Mouse (Mus musculus): ENCODE data around the gene Arrdc2.

Arrdc2 gene

DNA sequence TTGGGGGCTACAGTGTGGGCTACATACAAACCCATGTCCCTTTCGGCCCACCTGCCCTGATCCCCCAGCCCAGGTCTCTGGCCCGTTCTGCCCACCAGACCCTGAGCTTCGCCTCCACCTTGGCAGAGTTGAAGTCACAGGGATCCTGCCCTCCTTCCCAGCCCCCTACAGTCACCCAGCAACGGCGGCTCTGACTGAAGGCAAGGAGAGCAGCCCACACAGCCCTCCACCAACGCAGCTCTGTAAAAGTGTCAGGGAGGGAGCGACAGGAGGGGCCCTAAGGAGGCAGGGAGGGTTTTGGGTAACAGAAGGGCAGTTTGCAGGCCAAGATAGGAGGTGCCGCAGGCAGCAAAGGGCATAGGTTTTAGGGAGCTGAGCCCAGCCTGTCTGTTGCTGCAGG lies 48.7 kb downstream of the Arrdc2 start:
- in situ Hi-C loops (cut with MboI, MseI) = loop anchor here (10.0 kb wide), 2 partner anchors 674 to 1544 kb away; partner anchors contain the start of genes Abhd8 (in 1 of the 2), Dda1 (in 1 of the 2) and Mrpl34 (in 1 of the 2)

GRCm38 (mm10) chr8:70789046-70789445 lies 50.5 kb downstream of the Arrdc2 start:
- in situ Hi-C loops (cut with MboI, MseI) = no loop called here

DNA sequence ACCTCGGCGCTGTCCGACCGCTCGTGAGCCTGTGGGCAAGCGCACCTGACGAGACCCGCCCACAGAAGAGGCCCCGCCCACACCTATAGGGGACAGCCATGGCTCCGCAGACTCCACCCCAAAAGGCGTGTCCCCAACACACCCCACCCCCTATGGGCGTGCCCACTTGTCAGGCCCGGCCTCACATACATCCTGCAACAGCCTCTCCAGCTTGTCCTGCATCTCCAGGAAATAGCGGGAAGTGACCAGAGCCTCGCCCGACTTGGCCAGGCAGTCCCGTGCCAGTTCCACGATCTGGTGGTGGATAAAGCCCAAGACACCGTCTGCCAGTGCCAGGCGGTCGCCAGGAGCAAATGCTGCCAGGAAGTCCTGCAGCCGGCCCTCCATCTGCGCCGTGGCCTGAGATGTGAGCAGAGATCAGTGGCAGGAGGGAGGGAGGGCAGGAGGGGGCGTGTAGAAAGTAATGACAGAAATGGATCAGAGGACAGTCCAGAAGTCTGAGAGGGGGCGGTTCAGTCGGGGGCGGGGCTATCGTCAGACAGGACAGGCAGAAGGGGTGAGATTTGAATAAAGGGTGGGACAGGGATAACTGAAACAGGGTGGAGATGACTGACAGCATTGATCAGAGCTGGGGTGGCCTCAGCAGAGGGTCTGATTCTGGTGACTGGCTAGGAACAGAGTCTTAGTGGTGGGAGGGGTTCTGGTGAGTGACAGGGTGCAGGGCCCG lies 51.4 kb downstream of the Arrdc2 start:
- in situ Hi-C loops (cut with MboI, MseI) = no loop called here

DNA sequence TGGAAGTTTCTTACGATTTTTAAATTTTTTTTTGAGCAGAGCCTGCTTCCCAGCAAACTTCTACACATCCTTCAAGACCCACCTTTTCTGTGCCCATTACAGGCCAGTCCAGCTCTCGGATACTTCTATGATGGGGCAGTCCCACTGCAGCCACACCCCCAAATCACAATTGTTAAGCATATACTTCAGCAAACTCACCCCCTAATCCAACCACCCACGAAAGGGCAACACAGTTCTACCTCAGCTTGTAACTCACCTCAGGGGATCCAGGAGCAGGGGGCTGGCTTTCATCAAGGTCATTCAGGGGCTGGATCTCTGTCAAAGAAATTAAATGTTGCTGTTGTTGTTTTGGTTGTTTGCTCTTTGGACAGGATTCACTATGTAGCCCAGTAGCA lies 52.5 kb downstream of the Arrdc2 start:
- in situ Hi-C loops (cut with MboI, MseI) = no loop called here

DNA sequence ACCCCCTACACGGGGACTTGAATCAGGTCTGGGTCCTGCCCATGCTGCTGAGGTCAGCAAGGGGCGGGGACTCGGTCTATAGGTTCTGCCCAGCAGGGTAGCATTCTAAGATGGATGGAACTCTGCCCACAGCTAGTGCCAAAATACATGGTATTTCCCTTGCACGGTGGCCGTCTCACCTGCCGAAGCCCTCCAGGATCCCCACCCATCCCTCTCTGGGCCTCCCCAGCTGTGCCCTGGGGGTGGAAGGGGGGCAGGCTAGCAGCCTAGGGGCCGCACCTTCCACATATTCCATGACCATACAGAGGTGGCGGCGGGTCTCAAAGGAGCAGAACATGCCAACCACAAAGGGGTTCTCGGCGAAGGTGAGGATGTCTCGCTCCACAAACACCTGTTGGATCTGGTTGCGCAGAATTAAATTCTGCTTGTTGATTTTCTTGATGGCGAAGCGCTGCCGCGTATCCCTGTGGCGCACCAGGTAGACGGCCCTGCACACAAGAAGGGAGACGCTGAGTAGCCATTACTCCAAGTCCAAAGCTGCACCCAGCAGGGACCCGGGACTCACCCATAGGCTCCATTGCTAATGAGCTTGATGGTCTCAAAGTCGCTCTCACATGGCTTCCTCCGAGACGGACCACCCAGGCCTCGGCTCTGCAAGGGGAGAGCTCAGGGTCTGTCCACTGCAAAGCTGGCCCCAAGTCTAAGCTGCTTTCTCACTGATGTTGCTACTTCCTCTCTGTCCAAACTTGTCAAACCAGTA lies 53.0 kb downstream of the Arrdc2 start:
- in situ Hi-C loops (cut with MboI, MseI) = no loop called here

All from T-helper 17 cell (primary cell).